Mouse (Mus musculus) MEL (cell line): ENCODE results near the gene Tnfsf13b.

Experiments
- BHLHE40 ChIP-seq: IDR thresholded peaks from 2 replicates; pipeline ENCODE4 v1.6.1; 2012; ENCODE audit warnings: low read depth, mild to moderate bottlenecking, inconsistent platforms, low read length, improper control_type of control experiment, borderline replicate concordance
- CTCF ChIP-seq, 3 experiments: IDR thresholded peaks in 2 of 3; conservative IDR thresholded peaks in 1 of 3; 2 replicates each; pipeline ENCODE4 v1.5.1; 2011 to 2012; ENCODE audit warnings: low read length in 3 of 3, low read depth in 2 of 3, mild to moderate bottlenecking in 2 of 3, improper control_type of control experiment in 1 of 3, inconsistent platforms in 1 of 3, mixed read lengths in 1 of 3, moderate library complexity in 1 of 3; ENCODE audit not compliant: control insufficient read depth in 1 of 3, insufficient read depth in 1 of 3, poor library complexity in 1 of 3, severe bottlenecking in 1 of 3
- EP300 ChIP-seq, 2 experiments: IDR thresholded peaks; 2 replicates each; pipeline ENCODE4 v1.6.1; 2011; ENCODE audit warnings: improper control_type of control experiment in 2 of 2, low read length in 2 of 2, low read depth in 1 of 2, mild to moderate bottlenecking in 1 of 2
- ETS1 ChIP-seq: IDR thresholded peaks from 2 replicates; pipeline ENCODE4 v1.6.1; 2012; ENCODE audit warnings: low read depth, mild to moderate bottlenecking, inconsistent platforms, low read length, improper control_type of control experiment, moderate library complexity
- JUND ChIP-seq: IDR thresholded peaks from 2 replicates; pipeline ENCODE4 v1.6.1; 2011; ENCODE audit warnings: low read depth, mild to moderate bottlenecking, improper control_type of control experiment, low read length
- KAT2A ChIP-seq: conservative IDR thresholded peaks from 2 replicates; pipeline ENCODE4 v1.6.1; 2012; ENCODE audit warnings: low read depth, low read length, improper control_type of control experiment, inconsistent platforms
- MAX ChIP-seq: IDR thresholded peaks from 2 replicates; pipeline ENCODE4 v1.6.1; 2011; ENCODE audit warnings: low read length, improper control_type of control experiment
- MYB ChIP-seq: IDR thresholded peaks from 2 replicates; pipeline ENCODE4 v1.6.1; 2011; ENCODE audit warnings: mild to moderate bottlenecking, low read depth, low read length, improper control_type of control experiment
- POLR2A ChIP-seq, 2 experiments: IDR thresholded peaks; 2 replicates each; pipeline ENCODE4 v1.6.1; 2011 to 2012; ENCODE audit warnings: low read length in 2 of 2, mild to moderate bottlenecking in 2 of 2, control low read depth in 1 of 2, improper control_type of control experiment in 1 of 2, low read depth in 1 of 2, moderate library complexity in 1 of 2; ENCODE audit not compliant: control insufficient read depth in 1 of 2, insufficient read depth in 1 of 2, poor library complexity in 1 of 2
- USF2 ChIP-seq, 2 experiments: IDR thresholded peaks; 2 replicates each; pipeline ENCODE4 v1.6.1; 2011 to 2012; ENCODE audit warnings: improper control_type of control experiment in 2 of 2, low read length in 2 of 2, borderline replicate concordance in 1 of 2, inconsistent platforms in 1 of 2, low read depth in 1 of 2, mild to moderate bottlenecking in 1 of 2; ENCODE audit not compliant: insufficient read depth in 1 of 2
- ZC3H11A ChIP-seq: IDR thresholded peaks from 2 replicates; pipeline ENCODE4 v1.6.1; 2012; ENCODE audit warnings: low read depth, mild to moderate bottlenecking, inconsistent platforms, low read length, improper control_type of control experiment
- ZMIZ1 ChIP-seq: IDR thresholded peaks from 2 replicates; pipeline ENCODE4 v1.6.1; 2012; ENCODE audit warnings: low read depth, mild to moderate bottlenecking, inconsistent platforms, low read length, improper control_type of control experiment, moderate library complexity

DNA sequence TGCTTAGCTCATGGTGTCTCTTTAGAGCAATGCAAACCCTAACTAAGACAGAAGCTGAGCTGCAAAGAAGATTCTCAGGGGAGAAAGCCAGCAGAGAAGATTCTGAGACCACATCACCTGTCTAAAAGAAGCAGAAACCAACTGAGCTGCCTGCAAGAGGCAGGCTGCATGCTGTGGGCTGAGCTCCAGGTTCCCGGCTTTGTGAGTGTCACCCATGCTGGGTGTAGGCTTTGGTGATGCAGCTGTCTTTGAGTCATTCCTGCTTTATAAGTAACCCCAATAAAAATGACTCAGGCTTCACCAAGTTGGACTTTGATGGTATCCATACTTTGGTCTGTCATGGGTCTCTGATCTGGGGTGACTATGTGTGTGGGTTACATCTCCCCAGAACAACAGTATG is 10.0 kb downstream of the Tnfsf13b start:
- no peak for TF ChIP-seq CTCF (IDR thresholded peaks at IDR 0.05 in 2 of 3, conservative IDR thresholded peaks at IDR 0.05 in 1 of 3; ENCODE audit: control insufficient read depth in 1 of 3, insufficient read depth in 1 of 3, low read depth in 2 of 3, low read length in 3 of 3, poor library complexity in 1 of 3, severe bottlenecking in 1 of 3)
- no peak for TF ChIP-seq MYB
- no peak for TF ChIP-seq POLR2A (IDR thresholded peaks at IDR 0.05; ENCODE audit: control insufficient read depth in 1 of 2, insufficient read depth in 1 of 2, low read depth in 1 of 2, low read length in 2 of 2, poor library complexity in 1 of 2)
- no peak for TF ChIP-seq EP300 (IDR thresholded peaks at IDR 0.05; ENCODE audit: low read depth in 1 of 2, low read length in 2 of 2)
- no peak for TF ChIP-seq ZC3H11A
- no peak for TF ChIP-seq MAX
- no peak for TF ChIP-seq USF2 (IDR thresholded peaks at IDR 0.05; ENCODE audit: borderline replicate concordance in 1 of 2, insufficient read depth in 1 of 2, low read depth in 1 of 2, low read length in 2 of 2)
- TF ChIP-seq ETS1: no peak
- no peak for TF ChIP-seq KAT2A
- no peak for TF ChIP-seq ZMIZ1
- TF ChIP-seq BHLHE40: no peak
- no peak for TF ChIP-seq JUND
